Comparison of ENCODE assay signal across 17 mouse cellular contexts in genomic region chr2:114440943-114441342, GRCm38 (mm10).
DNase-seq lines count a peak whose midpoint lies in the region; ATAC-seq lines count a peak whose summit lies in the region.
"Had no signal": no experiment of that assay in that cellular context is flagged by ENCODE, and none has a peak within 500 bp of the region (broad histone marks: within the 10 kb centered on the region; RNA-seq: fewer than 3 reads in every experiment).

No protein-coding gene starts in this region.

- WGBS in hindbrain, embryonic 10.5 days, result 35% methylated on average over 6 of the region's 6 CpGs
- WGBS in hindbrain, embryonic 13.5 days, result 17% methylated on average over 6 of the region's 6 CpGs
- WGBS in midbrain, embryonic 14.5 days, result 27% methylated on average over 6 of the region's 6 CpGs

- no peaks in the 10 kb centered on the region for H3K27me3 ChIP-seq in hindbrain, embryonic 10.5 days (ENCODE audit: insufficient read depth, poor library complexity, severe bottlenecking)
- no peaks in the 10 kb centered on the region for H3K27me3 ChIP-seq in hindbrain, embryonic 13.5 days
- H3K27me3 ChIP-seq in midbrain, embryonic 14.5 days (ENCODE audit: control insufficient read depth, insufficient read depth, low read length), result no peaks in the 10 kb centered on the region
- H3K27me3 ChIP-seq: CH12.LX; kidney, embryonic 15.5 days had no signal

- H3K9ac ChIP-seq in hindbrain, embryonic 13.5 days, result no peak overlapping the region
- H3K9ac ChIP-seq in midbrain, embryonic 14.5 days (replicated peaks; ENCODE audit: low read length), result no peak overlapping the region
- H3K9ac ChIP-seq: kidney, embryonic 15.5 days had no signal

- no peak for ATAC-seq in hindbrain, embryonic 13.5 days (ENCODE audit: low FRiP score)
- peak; percentile 71; the same call in 1 of the 2 replicates for ATAC-seq in midbrain, embryonic 14.5 days (ENCODE audit: low FRiP score, low TSS enrichment)
- ATAC-seq: forebrain, embryonic 14.5 days had no signal

- no peak overlapping the region for H3K4me2 ChIP-seq in hindbrain, embryonic 13.5 days
- H3K4me2 ChIP-seq in midbrain, embryonic 14.5 days (ENCODE audit: low read length), result no peak overlapping the region
- H3K4me2 ChIP-seq: kidney, embryonic 15.5 days had no signal

- H3K9me3 ChIP-seq in hindbrain, embryonic 10.5 days, result no peaks in the 10 kb centered on the region
- no peaks in the 10 kb centered on the region for H3K9me3 ChIP-seq in hindbrain, embryonic 13.5 days
- H3K9me3 ChIP-seq in midbrain, embryonic 14.5 days (ENCODE audit: control insufficient read depth, low read length), result no peaks in the 10 kb centered on the region
- H3K9me3 ChIP-seq: kidney, embryonic 15.5 days had no signal

- no peaks in the 10 kb centered on the region for H3K36me3 ChIP-seq in hindbrain, embryonic 10.5 days
- H3K36me3 ChIP-seq in hindbrain, embryonic 13.5 days, result no peaks in the 10 kb centered on the region
- H3K36me3 ChIP-seq in midbrain, embryonic 14.5 days (ENCODE audit: control insufficient read depth, insufficient read depth, low read length), result no peaks in the 10 kb centered on the region
- H3K36me3 ChIP-seq: kidney, embryonic 15.5 days had no signal

- peaks cover 24% of the 10 kb centered on the region for H3K4me1 ChIP-seq in hindbrain, embryonic 10.5 days (replicated peaks)
- peaks cover 6% of the 10 kb centered on the region for H3K4me1 ChIP-seq in hindbrain, embryonic 13.5 days (replicated peaks)
- H3K4me1 ChIP-seq in midbrain, embryonic 14.5 days (ENCODE audit: control insufficient read depth, insufficient read depth, low read length), result no peaks in the 10 kb centered on the region; the same call in 1 of the 2 replicates
- H3K4me1 ChIP-seq: kidney, embryonic 15.5 days had no signal

- H3K27ac ChIP-seq in hindbrain, embryonic 10.5 days, result no peak overlapping the region
- no peak overlapping the region for H3K27ac ChIP-seq in hindbrain, embryonic 13.5 days
- no peak overlapping the region for H3K27ac ChIP-seq in midbrain, embryonic 14.5 days (replicated peaks; ENCODE audit: low read depth, low read length)
- H3K27ac ChIP-seq: kidney, embryonic 15.5 days had no signal

- H3K4me3 ChIP-seq in hindbrain, embryonic 10.5 days, result no peak overlapping the region
- H3K4me3 ChIP-seq in hindbrain, embryonic 13.5 days, result no peak overlapping the region
- no peak overlapping the region for H3K4me3 ChIP-seq in midbrain, embryonic 14.5 days (replicated peaks; ENCODE audit: low read depth, low read length)
- H3K4me3 ChIP-seq: kidney, embryonic 15.5 days had no signal

- peak; percentile 29 for DNase-seq in hindbrain, embryonic 10.5 days (ENCODE audit: low spot score)
- peak; percentile 61 for DNase-seq in embryo, embryonic 10 days (ENCODE audit: low spot score)
- DNase-seq in forelimb bud, embryonic 11.5 days (ENCODE audit: low read depth, low spot score), result peak; percentile 30
- DNase-seq in midbrain, embryonic 14.5 days, result peak; percentile 41
- no peak for DNase-seq in cerebellum, adult 8-10 months
- DNase-seq in cerebellum, postnatal 4 days (ENCODE audit: low spot score in 2 of 2), result no peak
- DNase-seq in left cerebral cortex, postnatal 4 days, result no peak
- DNase-seq: adrenal gland, adult 8-10 months; cerebellum, adult 11 months; cerebellum, postnatal 25 days; heart, adult 11 months; lung, adult 2 months; lung, postnatal 36 days had no signal

- intact Hi-C loops in left cerebral cortex, postnatal 4 days (cut with DNase I), result loop anchor here (10.0 kb wide), 1 partner anchor 1664 kb away; no protein-coding TSS in a partner anchor

Comparison
In these comparisons a context has a peak if more than half of its experiments do, and no peak if none do; other contexts are left out.
1. DNase-seq: peak in hindbrain, embryonic 10.5 days (single experiment), embryo, embryonic 10 days (single experiment), forelimb bud, embryonic 11.5 days (single experiment) and midbrain, embryonic 14.5 days (single experiment); none in cerebellum, adult 8-10 months (single experiment), cerebellum, postnatal 4 days (0 of 2) and left cerebral cortex, postnatal 4 days (single experiment).